8 mouse cellular contexts compared by ENCODE assay signal in the genomic region with DNA sequence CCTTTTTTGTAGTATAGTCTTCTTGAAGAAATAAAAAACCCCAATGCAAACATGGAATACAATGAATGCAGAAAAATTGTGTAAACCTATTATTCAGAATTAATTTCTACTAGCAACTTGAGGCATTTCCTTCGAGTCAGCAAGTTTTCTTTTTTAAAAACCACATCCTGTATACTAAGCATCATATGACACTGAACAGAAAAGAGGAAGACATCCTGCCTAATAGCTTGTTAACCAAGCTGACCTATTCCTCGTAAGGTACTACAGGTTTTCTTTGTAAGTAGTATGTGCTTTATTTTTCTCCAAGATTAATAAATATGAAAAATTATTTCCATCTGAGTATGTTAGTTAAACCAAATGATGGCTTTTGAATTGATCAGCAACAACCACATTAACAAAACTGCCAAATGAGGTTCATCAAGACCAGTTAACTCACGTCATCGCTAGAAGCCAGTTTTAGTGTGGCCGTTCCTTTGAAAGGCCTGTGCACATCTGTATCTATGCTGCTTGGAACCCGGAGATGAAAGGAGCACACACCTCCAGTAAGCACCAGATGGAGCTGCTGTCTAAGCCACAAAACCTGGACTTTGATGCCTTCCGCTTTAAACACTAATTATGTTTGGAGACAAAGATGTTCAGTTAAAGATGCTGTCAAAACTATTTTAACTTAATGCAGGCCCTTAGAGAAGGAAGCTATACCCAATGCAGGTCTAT.
A peak's percentile ranks its signal among the peaks of the same experiment; 100 is the strongest.
DNase-seq lines count a peak whose midpoint lies in the region; ATAC-seq lines count a peak whose summit lies in the region.

No protein-coding gene starts in this region.

- no peak overlapping the region for H3K27ac ChIP-seq in forebrain, embryonic 15.5 days (replicated peaks)
- H3K27ac ChIP-seq in forebrain, embryonic 10.5 days: no peak overlapping the region
- peak overlapping the region; percentile 99 for H3K27ac ChIP-seq in macrophage

- H3K36me3 ChIP-seq in forebrain, embryonic 15.5 days: no peaks in the 10 kb centered on the region
- peaks cover 2% of the 10 kb centered on the region for H3K36me3 ChIP-seq in forebrain, embryonic 10.5 days (replicated peaks)
- 0 out of 2 replicates have a peak, but pooled peaks cover 5% of the 10 kb centered on the region for H3K36me3 ChIP-seq in macrophage (ENCODE audit: inconsistent target)

- DNase-seq in forebrain, embryonic 10.5 days (ENCODE audit: extremely low spot score, low spot score): no peak
- DNase-seq in B cell, adult 2 months: peak; percentile 46 to 47
- DNase-seq in c-Kit-positive CD71-negative TER-119-negative erythroid progenitor cells, embryonic 14.5 days (ENCODE audit: low read depth): peak; percentile 14
- DNase-seq in heart, adult 9 months (ENCODE audit: low spot score in 2 of 2): peak; percentile 31 to 66
- DNase-seq in kidney, postnatal 25 days: peak; percentile 48 to 52
- DNase-seq in thymus, postnatal 10 days (ENCODE audit: low spot score in 2 of 2): peak; percentile 11 to 33

- H3K9me3 ChIP-seq in forebrain, embryonic 15.5 days: peaks cover 5% of the 10 kb centered on the region
- H3K9me3 ChIP-seq in forebrain, embryonic 10.5 days: peaks cover 6% of the 10 kb centered on the region

- no peak overlapping the region for H3K4me2 ChIP-seq in forebrain, embryonic 15.5 days (replicated peaks)

- WGBS in forebrain, embryonic 15.5 days: 67% methylated on average over 7 of the region's 7 CpGs
- WGBS in forebrain, embryonic 10.5 days: 82% methylated on average over 7 of the region's 7 CpGs
- 22% methylated on average over 6 of the region's 7 CpGs for WGBS in macrophage (ENCODE audit: missing documents)

- H3K4me1 ChIP-seq in forebrain, embryonic 15.5 days: peaks cover 3% of the 10 kb centered on the region; the same call in 1 of the 2 replicates
- no peaks in the 10 kb centered on the region for H3K4me1 ChIP-seq in forebrain, embryonic 10.5 days

- H3K79me2 ChIP-seq in macrophage (ENCODE audit: inconsistent target): peaks cover 63% of the 10 kb centered on the region

- no peak overlapping the region for H3K9ac ChIP-seq in forebrain, embryonic 15.5 days (replicated peaks)

- 0 out of 2 replicates have a peak, but pooled peaks have one; percentile 29 for ATAC-seq in forebrain, embryonic 15.5 days (replicated peaks)

- H3K27me3 ChIP-seq in forebrain, embryonic 15.5 days: no peaks in the 10 kb centered on the region
- no peaks in the 10 kb centered on the region for H3K27me3 ChIP-seq in forebrain, embryonic 10.5 days (ENCODE audit: poor library complexity, severe bottlenecking)

- no peak overlapping the region for H3K4me3 ChIP-seq in forebrain, embryonic 15.5 days
- H3K4me3 ChIP-seq in forebrain, embryonic 10.5 days: no peak overlapping the region
- no peak overlapping the region for H3K4me3 ChIP-seq in macrophage (ENCODE audit: inconsistent target)
